Mouse (Mus musculus): ENCODE results near the gene Dlgap3. TPM values are rescaled to one million over a fixed set of nuclear protein-coding genes. Genes with fewer than 3 reads are reported as not detected.
A peak's percentile ranks its signal among the peaks of the same experiment; 100 is the strongest.

The Dlgap3 gene
- 1 to 10 TPM; 4.9 to 6.1 TPM for total RNA-seq (2021)
- long read RNA-seq, experiment 1, partial matches to known transcripts, result 3 of 6 reads
- long read RNA-seq, experiment 1, other reads (novel, unspliced or antisense), result 0 of 6 reads
- long read RNA-seq, experiment 2, partial matches to known transcripts, result 2 of 3 reads
- long read RNA-seq, experiment 2, other reads (novel, unspliced or antisense), result 1 of 3 reads

DNA sequence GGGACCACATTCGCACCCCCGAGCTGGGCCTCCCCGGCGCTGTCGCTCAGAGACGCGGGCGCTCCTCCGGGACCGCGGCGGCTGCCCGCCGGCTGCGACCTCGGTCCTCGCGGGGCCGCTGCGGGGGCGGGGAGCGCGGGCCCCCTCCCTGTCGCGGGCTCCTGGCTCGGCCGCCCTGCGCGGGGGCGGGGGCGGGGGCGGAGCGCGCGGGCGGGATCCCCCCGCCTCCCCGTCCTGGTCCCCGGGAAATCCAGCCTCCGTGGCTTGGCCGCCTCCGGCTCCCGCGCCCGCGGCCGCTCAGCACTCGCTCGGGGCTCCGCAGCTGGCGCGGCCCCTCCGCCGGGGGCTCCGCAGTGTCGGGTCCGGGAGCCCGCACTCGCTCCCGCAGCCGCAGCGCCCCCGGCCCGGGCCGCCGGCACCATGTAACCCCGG is at the start of gene Dlgap3:
Gene Dlgap3, plus strand, starts transcription at position 291 of the 432 bp plus-strand sequence.
- peak; percentile 39 to 48 for DNase-seq (ENCODE audit: low spot score in 2 of 2)

DNA sequence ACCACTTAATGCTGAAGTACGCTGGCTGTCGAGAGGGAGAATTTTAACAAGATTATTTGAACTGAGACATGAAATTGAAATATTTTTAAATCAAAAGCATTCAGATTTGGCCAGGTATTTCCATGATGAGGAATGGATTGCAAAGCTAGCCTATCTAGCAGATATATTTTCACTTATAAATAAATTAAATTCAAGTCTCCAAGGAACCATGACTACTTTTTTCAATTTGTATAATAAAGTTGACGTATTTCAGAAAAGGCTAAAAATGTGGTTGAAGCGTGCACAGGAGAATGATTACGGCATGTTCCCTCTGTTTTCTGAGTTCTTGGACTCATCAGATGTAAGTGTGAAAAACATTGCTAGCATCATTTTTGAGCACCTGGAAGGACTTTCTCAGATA is 45.6 kb upstream of the Dlgap3 start, which contains the start of gene Tmem35b:
Gene Tmem35b, plus strand, starts transcription at position 301 of the 400 bp plus-strand sequence.
- DNase-seq (ENCODE audit: low spot score in 2 of 2), result no peak

DNA sequence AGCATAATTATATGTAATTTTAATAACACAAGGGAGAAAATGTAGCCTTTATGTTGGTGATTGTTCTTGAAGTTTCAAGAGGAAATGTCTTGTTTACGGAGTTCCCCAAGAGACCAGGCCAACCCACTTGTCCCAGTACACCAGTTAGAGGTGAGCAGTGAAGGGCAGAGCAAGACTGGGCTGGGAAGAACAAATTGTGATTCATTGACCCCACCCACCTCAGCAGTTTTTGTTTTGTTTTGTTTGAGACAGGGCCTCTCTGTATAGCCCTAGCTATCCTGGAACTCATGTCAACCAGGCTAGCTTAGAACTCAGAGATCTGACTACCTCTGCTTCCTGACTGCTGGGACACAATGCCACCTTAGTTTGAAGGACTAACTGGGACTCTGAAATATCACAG is 44.7 kb upstream of the Dlgap3 start:
- no peak for DNase-seq (ENCODE audit: low spot score in 2 of 2)

DNA sequence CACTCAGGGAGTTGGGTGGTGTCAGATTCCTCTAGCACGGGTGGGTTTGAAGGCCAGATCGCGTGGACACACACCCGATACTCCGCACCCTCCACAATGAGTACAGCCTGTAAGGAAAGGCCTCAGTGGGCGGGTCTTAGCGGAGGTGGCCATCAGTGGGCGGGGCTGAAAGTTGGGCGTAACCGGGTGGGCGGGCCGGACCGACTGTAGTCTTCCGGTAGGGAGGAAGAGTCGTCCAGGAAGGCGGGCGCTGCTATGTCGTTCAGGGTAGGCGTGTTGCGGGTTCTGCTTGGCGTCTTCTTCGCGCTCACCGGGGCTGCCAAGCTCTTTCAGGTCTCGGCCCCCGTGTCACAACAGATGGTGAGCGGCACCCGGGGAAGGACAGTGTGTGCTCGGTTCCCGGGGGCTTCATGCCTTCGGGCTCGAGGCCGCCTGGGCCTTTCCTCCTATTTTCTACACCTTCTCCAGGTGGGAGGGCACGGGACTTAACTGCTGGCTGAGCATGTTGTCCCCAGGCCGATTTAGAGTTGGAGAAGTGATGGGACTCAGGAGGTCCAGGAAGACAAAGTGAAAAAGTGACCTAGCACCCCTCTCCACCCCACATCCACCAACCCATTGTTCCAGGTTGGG is 43.1 kb upstream of the Dlgap3 start:
- peak; percentile 81 to 82 for DNase-seq (ENCODE audit: low spot score in 2 of 2)

DNA sequence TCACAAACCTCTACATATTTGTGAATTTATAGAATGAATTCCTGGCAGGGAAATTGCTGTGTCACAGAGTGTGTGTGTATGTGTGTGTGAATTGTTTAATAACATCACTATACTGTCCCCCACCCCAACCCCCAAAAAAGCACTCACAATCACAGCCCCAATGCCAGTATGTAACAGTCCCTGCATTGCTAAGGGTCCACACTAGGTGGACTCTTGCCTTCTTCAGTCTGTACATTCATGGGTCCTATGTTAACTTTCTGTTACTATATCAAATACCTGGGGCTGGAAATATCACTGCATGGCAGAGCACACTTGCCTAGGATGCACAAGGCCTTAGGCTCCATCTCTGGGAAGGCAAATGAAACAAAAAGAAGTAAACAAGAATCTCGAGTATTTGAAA is 34.3 kb upstream of the Dlgap3 start:
- no peak for DNase-seq (ENCODE audit: low spot score in 2 of 2)

DNA sequence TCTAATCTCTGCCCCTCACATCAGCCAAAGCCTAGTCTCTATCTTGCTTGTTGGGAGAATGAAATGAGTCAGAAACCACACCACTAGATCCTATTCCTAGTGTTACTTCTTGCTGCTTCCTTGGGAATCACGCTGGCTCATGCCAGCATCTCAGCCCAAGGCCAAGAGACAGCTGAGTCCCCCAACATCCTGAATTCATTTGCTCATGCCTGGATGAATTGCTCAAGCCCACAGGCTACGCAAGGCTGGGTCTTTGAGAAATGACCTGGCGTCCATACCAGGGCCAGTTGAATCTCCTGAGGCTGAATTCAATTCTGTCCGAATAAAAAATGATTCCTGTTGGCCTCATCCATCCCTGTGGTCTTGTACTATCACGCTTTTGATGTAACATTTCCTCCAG is 31.4 kb upstream of the Dlgap3 start:
- DNase-seq (ENCODE audit: low spot score in 2 of 2), result no peak

DNA sequence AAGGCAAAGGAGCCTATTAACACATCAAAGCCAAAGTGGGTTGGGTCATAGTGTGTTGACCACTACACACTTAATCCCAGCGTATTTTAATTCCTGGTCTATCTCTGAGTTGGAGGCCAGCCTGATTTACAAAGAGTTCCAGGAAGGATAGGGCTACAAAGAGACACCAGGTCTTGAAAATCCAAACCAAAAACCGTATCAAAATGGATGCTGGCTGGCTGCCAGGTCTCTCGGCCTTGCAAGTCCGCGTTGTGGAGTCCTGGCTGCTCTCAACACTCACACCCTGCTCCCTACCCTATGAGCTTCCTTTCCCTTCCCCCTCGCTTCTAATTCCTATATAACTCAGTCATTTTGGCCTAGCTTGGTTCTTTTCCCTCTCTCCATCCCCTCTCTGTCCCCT is 30.5 kb upstream of the Dlgap3 start:
- DNase-seq (ENCODE audit: low spot score in 2 of 2), result peak in 1 of 2 experiments; percentile 12

DNA sequence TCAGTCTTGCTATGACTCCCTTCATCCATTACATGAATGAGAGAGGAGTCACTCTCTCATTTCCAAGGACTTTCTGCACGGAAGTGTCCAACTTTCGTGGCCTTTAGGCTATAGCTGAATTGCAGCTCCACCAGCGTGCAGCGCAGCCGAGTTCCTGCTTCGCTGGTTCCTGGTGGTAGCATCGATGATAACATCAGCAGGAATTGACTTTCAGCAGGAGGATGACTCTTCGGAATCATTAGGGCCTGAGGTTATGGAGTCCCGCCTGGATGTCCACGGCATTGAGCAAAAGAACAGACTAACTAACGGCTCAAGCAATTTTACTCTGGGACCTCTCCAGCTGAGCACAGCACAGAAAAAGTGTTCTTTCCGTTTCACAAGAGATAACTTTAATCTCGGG is 19.0 kb upstream of the Dlgap3 start:
- DNase-seq (ENCODE audit: low spot score in 2 of 2), result no peak

DNA sequence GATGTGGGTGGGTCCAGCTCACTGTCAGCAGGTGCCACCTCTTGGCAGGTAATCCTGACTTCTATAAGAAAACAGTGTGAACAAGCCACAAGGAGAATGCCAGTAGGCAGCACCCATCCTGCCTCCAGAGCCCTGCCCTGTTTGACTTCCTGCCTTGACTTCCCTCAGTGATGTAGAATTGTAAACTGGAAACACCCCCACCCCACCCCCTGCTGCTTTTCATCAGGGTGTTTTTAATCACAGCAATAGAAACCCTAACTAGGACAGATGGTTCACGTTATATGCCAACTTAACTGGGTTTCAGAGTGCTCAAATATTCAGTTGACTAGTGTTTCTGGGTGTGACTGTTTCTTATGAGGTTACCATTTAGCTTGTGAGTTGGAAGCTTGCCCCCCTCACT is 15.7 kb upstream of the Dlgap3 start:
- no peak for DNase-seq (ENCODE audit: low spot score in 2 of 2)

DNA sequence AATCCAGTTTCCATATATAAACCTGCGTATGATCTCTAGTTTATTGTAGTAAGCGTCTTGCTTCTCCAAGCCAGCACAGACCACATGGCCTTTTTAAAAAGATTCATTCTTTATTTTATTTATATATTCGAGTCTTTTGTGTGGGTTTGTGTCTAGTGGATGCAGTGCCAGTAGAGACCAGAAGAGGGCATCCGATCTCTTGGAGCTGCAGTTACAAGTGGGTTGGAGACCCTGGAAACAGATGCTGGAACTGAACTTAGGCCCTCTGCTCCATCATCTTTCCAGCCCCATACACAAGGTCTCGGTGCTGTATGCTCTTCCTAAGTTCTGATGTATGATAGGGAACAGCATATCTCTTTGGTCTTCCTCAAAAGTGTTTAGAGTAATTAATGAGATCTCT is 13.2 kb upstream of the Dlgap3 start:
- DNase-seq (ENCODE audit: low spot score in 2 of 2), result no peak

DNA sequence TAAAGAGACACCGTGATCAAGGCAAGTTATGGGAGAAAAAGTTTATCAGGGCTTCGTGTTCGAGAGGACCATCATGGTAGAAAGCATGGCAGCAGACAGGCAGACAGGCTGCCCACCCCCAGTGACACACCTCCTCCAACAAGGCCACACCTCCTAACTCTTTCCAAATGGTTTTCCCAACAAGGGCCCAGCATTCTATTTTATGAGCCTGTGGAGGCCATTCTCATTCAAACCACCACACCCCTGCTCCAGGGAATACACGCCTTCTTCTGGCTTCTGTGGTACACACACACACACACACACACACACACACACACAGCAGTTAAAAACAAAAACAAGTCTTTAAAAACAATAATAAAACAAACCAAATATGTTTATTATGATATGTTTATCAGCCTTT is 11.3 kb upstream of the Dlgap3 start:
- no peak for DNase-seq (ENCODE audit: low spot score in 2 of 2)

DNA sequence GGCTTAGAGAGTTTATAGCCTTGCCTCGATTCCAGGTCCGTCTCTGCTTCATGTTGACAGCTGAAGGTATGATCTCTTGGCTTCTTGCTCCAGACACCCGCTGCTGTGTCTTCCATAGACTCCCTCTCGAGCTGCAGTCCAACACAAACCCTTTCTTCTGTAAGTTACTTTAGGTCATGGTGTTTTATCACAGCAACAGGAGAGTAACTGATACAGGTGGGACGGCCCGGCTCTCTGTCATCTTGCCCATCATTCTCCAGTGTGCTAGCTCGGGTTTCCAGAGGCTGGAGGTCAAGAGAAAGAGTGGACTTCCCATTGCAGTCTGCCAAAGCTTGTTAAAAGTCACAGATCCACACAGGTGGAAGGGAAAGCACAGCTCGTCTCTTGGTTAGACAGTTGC is 5.1 kb upstream of the Dlgap3 start:
- no peak for DNase-seq (ENCODE audit: low spot score in 2 of 2)

DNA sequence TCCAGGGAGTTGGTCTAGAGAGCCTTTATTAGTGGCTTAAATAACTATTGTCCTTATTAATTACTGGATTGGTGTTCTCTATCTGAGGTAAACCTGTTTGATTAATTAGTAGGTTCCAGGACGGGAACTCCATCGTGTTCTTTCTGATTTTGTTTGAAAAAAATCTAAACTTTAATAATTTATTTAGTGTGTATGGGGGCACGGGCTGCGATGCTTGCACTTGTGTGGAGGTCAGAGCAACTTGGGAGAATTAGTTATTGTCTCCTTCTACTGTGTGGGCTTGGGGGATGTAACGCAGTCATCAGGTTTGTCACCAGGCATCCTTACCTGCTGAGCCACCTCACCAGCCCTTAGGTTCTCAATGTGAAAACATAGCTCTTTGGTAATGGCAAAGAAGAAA is 1.9 kb upstream of the Dlgap3 start:
- DNase-seq (ENCODE audit: low spot score in 2 of 2), result no peak

DNA sequence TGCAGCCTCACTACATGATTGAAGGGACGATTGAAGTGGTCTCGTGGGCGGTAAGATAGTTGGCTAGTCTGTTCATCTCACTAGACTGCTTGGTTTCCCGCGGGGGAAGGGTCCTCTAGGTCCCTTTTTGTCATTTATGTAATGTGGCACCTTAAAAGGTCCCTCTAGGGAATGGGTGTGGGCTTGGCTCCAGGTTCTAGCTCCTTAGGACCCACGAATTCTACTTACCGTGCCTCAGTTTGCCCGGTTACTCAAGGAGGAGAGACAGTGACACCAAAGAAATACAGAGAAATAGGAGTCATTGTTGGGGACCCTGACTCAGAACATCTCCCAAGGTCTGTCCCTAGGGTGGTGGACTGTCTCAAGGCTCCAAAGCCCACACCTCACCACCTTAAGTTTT is 1.3 kb upstream of the Dlgap3 start:
- DNase-seq (ENCODE audit: low spot score in 2 of 2), result no peak

DNA sequence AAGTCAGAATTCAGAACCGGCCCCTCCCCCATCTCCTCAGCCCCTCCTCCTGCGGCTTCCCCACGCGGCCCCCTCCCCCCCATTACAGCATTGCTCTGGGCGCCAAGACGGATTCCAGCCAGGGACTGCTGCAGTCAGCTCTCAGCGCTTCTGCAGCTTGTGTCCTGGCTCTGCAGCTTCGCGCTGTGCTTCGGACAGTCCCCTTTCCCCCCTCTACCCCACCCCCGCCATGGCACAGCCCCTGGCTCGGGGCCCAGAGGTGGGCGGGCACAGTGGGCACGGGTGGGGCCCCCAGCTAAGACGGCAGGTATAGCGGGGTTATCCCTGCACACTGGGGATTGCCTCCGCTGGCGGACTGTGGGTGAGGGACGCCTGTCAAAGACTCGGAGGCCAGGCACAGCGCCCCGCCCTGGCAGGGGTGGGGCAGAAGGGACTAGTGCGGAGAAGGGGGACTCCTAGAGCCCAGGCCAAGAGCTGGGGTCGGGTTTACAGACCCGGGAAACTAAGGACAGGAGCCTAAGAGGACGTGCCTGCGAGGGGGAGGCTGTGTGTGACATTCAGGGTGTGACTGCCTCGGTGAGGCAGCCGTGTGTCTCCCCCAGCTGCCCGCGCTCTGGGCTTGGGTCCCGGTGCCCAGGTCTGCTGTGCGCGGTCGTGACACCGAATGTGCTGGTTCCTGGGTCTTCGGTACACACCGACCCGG is 642 bp upstream of the Dlgap3 start:
- peak; percentile 32 to 40 for DNase-seq (ENCODE audit: low spot score in 2 of 2)

DNA sequence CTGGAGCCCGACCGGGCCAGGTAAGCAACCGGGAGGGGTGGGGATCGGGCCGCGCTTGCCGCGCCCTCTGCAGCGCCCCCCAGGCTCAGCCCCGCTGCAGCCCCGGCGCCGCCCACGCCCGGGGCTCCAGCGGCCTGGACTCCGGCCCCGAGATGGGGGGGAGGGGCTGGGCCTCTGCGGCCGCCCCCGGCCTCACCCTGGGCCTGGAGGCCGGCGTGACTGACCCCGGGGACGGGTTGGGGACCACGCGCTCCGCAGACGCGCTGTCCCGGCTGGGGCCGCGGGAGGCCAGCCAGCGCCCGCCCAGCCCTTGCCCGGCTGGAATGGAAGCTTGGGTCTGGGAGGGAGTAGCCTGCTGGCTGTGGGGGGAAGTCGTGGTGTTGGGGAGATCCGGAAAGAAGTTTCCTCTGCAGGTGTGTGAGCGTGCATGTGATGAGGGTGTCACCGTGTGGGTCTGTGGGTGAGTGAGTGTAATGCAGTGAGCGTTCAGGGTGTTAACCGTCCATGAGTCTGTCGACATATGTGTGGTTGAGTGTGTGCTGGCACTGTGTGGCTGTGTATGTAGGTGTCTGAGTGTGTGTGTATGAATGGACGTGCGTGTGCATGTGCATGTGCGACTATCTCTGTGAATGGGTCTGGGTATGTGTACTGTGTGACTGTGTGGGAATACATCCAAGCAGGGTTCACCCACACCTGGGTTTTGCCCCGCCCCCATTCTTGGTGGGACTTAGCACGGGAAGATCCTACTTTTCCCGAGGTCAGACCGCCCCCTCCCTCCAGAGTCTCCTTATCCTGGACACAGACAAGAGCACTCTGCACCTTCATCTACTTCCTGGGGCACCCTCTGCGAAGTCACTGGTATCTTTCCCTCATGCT is 580 bp downstream of the Dlgap3 start:
- DNase-seq (ENCODE audit: low spot score in 2 of 2), result peak in 1 of 2 experiments; percentile 23

DNA sequence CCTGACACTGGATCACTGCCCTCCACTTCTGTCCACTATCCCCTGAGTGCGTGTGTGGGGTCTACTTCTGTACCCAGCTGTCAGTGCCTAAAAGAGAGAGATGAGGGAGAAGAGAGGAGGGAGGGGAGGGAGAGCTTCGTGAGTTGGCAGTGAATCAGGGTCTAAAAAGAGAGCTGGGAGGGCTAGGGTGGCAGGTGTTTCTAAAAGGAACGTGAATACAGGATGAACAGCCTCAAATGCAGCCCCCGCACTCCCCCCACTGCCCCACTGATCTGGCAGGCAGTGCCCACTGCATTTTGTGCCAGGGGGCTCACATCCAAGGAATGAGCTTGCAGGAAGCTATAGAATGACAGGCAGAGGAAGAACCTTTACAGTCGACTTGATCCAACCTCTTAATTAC is 1.9 kb downstream of the Dlgap3 start:
- DNase-seq (ENCODE audit: low spot score in 2 of 2), result no peak

DNA sequence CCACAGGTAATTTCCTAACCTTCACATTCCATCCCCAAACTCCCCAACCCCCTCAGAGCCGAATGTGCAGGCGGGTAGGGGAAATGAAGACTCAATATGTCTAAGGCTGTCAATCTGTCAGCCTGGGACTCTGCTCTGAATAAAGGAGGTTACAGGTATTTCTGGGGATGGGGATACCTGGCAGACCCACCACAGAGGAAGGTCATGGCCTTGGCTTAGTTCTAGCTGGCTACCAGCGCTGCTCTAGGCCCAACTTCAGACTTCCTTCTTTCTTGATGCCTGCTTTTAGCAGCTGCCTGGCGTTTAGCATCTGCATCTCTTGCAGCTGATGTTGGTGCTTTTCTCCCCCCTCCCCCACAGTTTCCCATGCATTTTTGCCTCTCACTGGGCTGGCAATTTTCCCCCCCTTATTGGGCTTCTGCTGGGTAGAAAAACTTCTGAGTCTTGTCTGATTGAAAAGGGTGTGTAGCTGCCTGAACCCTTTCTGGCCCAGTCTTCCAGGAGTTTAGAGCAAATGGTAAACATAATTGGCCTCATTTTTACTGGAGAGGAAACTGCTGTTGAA is 2.4 kb downstream of the Dlgap3 start:
- no peak for DNase-seq (ENCODE audit: low spot score in 2 of 2)

DNA sequence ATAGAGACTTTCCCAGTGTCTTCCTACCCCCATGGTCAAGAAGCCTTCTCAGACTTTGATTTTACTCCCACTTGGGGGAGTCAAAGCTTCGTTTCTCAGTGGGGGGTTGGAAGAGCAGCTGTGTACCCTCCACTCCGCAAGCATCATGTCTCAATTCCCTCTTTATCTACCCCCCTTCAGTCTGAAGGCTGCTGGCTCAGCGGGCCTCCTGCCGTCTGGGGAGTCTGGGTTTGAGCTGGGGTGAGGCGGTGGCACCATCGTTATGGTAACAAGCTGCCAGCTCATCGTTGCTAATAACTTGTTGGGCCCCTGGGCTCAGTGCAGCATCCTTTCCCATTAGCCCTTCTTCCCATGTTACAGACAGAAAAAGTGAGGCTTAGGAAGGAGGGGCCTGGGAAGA is 3.1 kb downstream of the Dlgap3 start:
- no peak for DNase-seq (ENCODE audit: low spot score in 2 of 2)

DNA sequence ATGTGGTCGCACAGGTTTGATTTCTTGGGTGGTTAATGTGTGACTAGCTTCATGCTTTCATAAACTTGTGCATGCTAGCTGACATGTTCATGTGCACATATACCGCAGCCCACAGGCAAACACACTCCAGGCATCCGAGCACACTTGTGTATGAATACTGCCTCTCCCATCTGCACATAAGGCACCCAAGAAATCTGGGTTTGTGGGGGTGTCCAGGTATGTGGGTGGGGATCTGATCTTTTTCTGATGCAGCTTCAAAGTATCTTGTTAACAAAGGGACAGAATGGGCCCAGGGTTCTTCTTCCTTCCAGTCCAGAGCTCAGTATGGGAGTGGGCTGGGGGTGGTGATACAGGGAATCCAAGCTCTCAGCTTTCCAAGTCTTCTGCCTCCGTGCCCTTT is 3.6 kb downstream of the Dlgap3 start:
- no peak for DNase-seq (ENCODE audit: low spot score in 2 of 2)

DNA sequence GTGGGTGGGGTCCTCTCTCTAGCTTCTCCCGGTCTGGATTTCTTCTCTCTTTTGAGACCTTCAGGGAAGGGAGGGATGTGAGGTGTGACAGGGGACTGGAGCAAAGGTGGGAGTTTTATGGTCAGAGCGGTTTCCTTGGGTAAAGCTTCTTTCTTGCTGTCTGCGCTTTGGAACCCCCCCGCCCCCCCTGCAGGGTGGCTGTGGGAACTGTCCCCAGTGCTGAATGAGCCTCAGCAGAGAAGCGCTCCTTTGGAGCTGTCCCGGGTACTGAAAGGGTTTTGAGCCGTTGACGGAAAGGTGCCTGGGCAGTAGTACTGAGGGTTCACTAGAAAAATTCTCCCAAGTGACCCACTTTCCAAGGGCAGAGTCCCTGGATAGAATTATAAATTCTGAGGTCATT is 4.5 kb downstream of the Dlgap3 start:
- peak; percentile 56 to 61 for DNase-seq (ENCODE audit: low spot score in 2 of 2)
